Comparison of ENCODE assay signal across 7 mouse cellular contexts in the genomic region with DNA sequence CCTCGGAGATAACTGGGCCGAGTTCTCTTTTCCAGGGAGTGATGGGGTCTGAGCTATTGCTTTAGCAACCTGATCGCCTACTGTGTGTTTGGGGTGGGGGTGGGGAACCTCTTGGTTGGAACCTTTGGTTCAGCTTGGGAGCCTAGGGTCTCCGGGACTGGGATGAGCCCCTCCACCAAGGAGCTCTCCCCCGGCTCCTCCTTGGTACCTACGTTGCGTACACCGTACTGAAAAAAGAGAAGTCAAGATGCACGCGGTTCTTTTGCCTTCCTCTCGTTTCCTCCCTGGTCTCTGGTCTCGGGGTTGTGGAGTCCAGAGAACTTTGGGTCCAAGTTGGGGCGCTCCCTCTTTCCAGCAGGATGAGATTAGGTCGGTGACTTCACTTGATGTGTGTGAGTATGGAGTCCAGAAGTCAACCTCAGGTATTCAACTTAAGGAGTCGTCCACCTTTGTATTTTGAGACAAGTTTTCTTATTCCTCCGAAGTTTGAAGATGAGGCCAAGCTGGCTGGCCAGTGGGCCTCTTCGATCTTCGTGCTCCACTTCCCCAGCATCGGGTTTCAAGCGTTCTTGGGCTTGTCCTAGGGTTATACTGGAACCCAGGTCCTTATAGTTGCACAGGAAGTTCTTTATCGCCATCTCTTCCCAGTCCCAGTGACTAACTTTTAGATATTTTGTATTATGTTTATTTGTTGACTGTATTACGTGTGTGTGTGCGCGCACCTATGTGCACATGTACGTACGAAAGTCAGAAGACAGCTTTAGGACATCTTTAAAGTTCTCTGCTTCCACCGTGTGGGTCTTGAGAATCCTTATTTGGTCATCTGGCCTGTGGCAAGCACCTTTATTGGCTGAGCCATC. TPM values are rescaled to one million over a fixed set of nuclear protein-coding genes. Genes with fewer than 3 reads are reported as not detected.
DNase-seq lines count a peak whose midpoint lies in the region; ATAC-seq lines count a peak whose summit lies in the region.

No protein-coding gene starts in this region.

- peaks cover 53% of the 10 kb centered on the region for H3K4me1 ChIP-seq in erythroblast, embryonic 14.5 days (ENCODE audit: control insufficient read depth)
- H3K4me1 ChIP-seq in intestine, embryonic 16.5 days (ENCODE audit: control insufficient read depth, insufficient read depth, low read length) = peaks cover 9% of the 10 kb centered on the region
- peaks cover 18% of the 10 kb centered on the region for H3K4me1 ChIP-seq in midbrain, embryonic 15.5 days

- 21% methylated on average over 27 of the region's 27 CpGs for WGBS in intestine, embryonic 16.5 days
- 25% methylated on average over 27 of the region's 27 CpGs for WGBS in midbrain, embryonic 15.5 days

- H3K9me3 ChIP-seq in erythroblast, embryonic 14.5 days (ENCODE audit: control insufficient read depth, low read length) = peaks cover 4% of the 10 kb centered on the region; the same call in 1 of the 2 replicates
- H3K9me3 ChIP-seq in intestine, embryonic 16.5 days (ENCODE audit: control insufficient read depth, low read length) = no peaks in the 10 kb centered on the region
- no peaks in the 10 kb centered on the region for H3K9me3 ChIP-seq in midbrain, embryonic 15.5 days

- peak overlapping the region; percentile 88 for H3K9ac ChIP-seq in intestine, embryonic 16.5 days (ENCODE audit: low read depth, low read length)
- peak overlapping the region; percentile 86 for H3K9ac ChIP-seq in midbrain, embryonic 15.5 days

- peak overlapping the region; percentile 84 for H3K4me3 ChIP-seq in erythroblast, embryonic 14.5 days (replicated peaks)
- peak overlapping the region; percentile 85 for H3K4me3 ChIP-seq in intestine, embryonic 16.5 days (ENCODE audit: low read length)
- peak overlapping the region; percentile 88 for H3K4me3 ChIP-seq in midbrain, embryonic 15.5 days

- DNase-seq in thymus, postnatal 14 days = peak; percentile 33
- DNase-seq in thymus, adult 18-20 months = no peak
- no peak for DNase-seq in adipocyte (ENCODE audit: low spot score)
- DNase-seq in layer of hippocampus, adult 11-12 months (ENCODE audit: low spot score) = no peak

- H3K4me2 ChIP-seq in intestine, embryonic 16.5 days (ENCODE audit: low read depth, low read length) = peak overlapping the region; percentile 54
- peak overlapping the region; percentile 76 for H3K4me2 ChIP-seq in midbrain, embryonic 15.5 days

- ATAC-seq in intestine, embryonic 16.5 days = peak; percentile 41
- peak; percentile 32 for ATAC-seq in midbrain, embryonic 15.5 days (replicated peaks)

- H3K27me3 ChIP-seq in erythroblast, embryonic 14.5 days (ENCODE audit: control insufficient read depth) = no peaks in the 10 kb centered on the region
- no peaks in the 10 kb centered on the region for H3K27me3 ChIP-seq in intestine, embryonic 16.5 days (replicated peaks; ENCODE audit: control insufficient read depth, insufficient read depth, low read length)
- H3K27me3 ChIP-seq in midbrain, embryonic 15.5 days (replicated peaks) = no peaks in the 10 kb centered on the region

- peak overlapping the region; percentile 77 for H3K27ac ChIP-seq in intestine, embryonic 16.5 days (ENCODE audit: low read length)
- peak overlapping the region; percentile 80 for H3K27ac ChIP-seq in midbrain, embryonic 15.5 days

- peaks cover 13% of the 10 kb centered on the region for H3K36me3 ChIP-seq in erythroblast, embryonic 14.5 days (ENCODE audit: control insufficient read depth)
- no peaks in the 10 kb centered on the region for H3K36me3 ChIP-seq in intestine, embryonic 16.5 days (ENCODE audit: control insufficient read depth, insufficient read depth, low read length)
- H3K36me3 ChIP-seq in midbrain, embryonic 15.5 days (replicated peaks) = no peaks in the 10 kb centered on the region

RNA-seq across cellular contexts. Expression of gene Bri3bp, which starts 1.0 kb away (rescaled TPM):
- 0.16 and 0.38 TPM in 2 replicates for polyA plus RNA-seq in erythroblast, embryonic 14.5 days (2012)
- 58.2 and 58.3 TPM in 2 replicates for polyA plus RNA-seq in intestine, embryonic 16.5 days (2015; fragmentation: Nextera tagmentation; extraction: Ambion mirVana)
- polyA plus RNA-seq in midbrain, embryonic 15.5 days (2015; fragmentation: Nextera tagmentation; extraction: Ambion mirVana) = 36.4 and 37.9 TPM in 2 replicates

RNA-seq across cellular contexts. Expression of gene Dhx37, which starts 8.4 kb away (rescaled TPM):
- polyA plus RNA-seq in erythroblast, embryonic 14.5 days (2012) = 0.95 and 1.0 TPM in 2 replicates
- polyA plus RNA-seq in intestine, embryonic 16.5 days (2015; fragmentation: Nextera tagmentation; extraction: Ambion mirVana) = 8.3 and 10.2 TPM in 2 replicates
- polyA plus RNA-seq in midbrain, embryonic 15.5 days (2015; fragmentation: Nextera tagmentation; extraction: Ambion mirVana) = 14.2 and 14.8 TPM in 2 replicates

RNA-seq across cellular contexts. Expression of gene Aacs, which starts 33.2 kb away (rescaled TPM):
- polyA plus RNA-seq in erythroblast, embryonic 14.5 days (2012) = 0.25 and 0.32 TPM in 2 replicates
- 81.3 and 83.5 TPM in 2 replicates for polyA plus RNA-seq in intestine, embryonic 16.5 days (2015; fragmentation: Nextera tagmentation; extraction: Ambion mirVana)
- polyA plus RNA-seq in midbrain, embryonic 15.5 days (2015; fragmentation: Nextera tagmentation; extraction: Ambion mirVana) = 95.9 and 96.0 TPM in 2 replicates

RNA-seq across cellular contexts. Expression of gene Ubc, which starts 52.4 kb away (rescaled TPM):
- 17.4 and 56.1 TPM in 2 replicates for polyA plus RNA-seq in erythroblast, embryonic 14.5 days (2012)
- 897 and 920 TPM in 2 replicates for polyA plus RNA-seq in intestine, embryonic 16.5 days (2015; fragmentation: Nextera tagmentation; extraction: Ambion mirVana)
- polyA plus RNA-seq in midbrain, embryonic 15.5 days (2015; fragmentation: Nextera tagmentation; extraction: Ambion mirVana) = 1,496 and 1,513 TPM in 2 replicates

RNA-seq across cellular contexts. Expression of gene Gm10382, which starts 53.2 kb away (rescaled TPM):
- polyA plus RNA-seq in erythroblast, embryonic 14.5 days (2012) = 0.06 TPM in 1 of 2 replicates, not detected in the other
- 0.18 and 0.24 TPM in 2 replicates for polyA plus RNA-seq in intestine, embryonic 16.5 days (2015; fragmentation: Nextera tagmentation; extraction: Ambion mirVana)
- polyA plus RNA-seq in midbrain, embryonic 15.5 days (2015; fragmentation: Nextera tagmentation; extraction: Ambion mirVana) = 0.74 and 0.86 TPM in 2 replicates

Comparison
In these comparisons a context has a peak if more than half of its experiments do, and no peak if none do; other contexts are left out.
1. RNA of gene Bri3bp, which starts 1.0 kb away (polyA plus RNA-seq): 58.2 to 58.3 TPM in intestine, embryonic 16.5 days and 36.4 to 37.9 TPM in midbrain, embryonic 15.5 days; 0.16 to 0.38 TPM in erythroblast, embryonic 14.5 days; every median in the first group is over 10 times any median in the second.
2. RNA of gene Aacs, which starts 33.2 kb away (polyA plus RNA-seq): 95.9 to 96.0 TPM in midbrain, embryonic 15.5 days and 81.3 to 83.5 TPM in intestine, embryonic 16.5 days; 0.25 to 0.32 TPM in erythroblast, embryonic 14.5 days; every median in the first group is over 10 times any median in the second.
3. Peak in every context shown above with its lines, with median percentiles within 50 percentile points of each other: H3K4me3 ChIP-seq.